Mouse (Mus musculus): Measurements from ENCODE around the gene Map3k21.

- TF ChIP-seq CTCF (IDR thresholded peaks at IDR 0.05; ENCODE audit: low read depth, low read length) (no peak), POLR2A (IDR thresholded peaks at IDR 0.05; ENCODE audit: extremely low read depth, insufficient read depth, low read length) (no peak)
These were observed 29.8 kb upstream of the Map3k21 start for GRCm38 (mm10) chr8:125880447-125880846.
